Mouse (Mus musculus): Measurements from ENCODE around the gene St3gal5. TPM values are rescaled to one million over a fixed set of nuclear protein-coding genes. Genes with fewer than 3 reads are reported as not detected.

The St3gal5 gene
- polyA plus RNA-seq, 2 experiments, result 121 to 123 TPM

DNA sequence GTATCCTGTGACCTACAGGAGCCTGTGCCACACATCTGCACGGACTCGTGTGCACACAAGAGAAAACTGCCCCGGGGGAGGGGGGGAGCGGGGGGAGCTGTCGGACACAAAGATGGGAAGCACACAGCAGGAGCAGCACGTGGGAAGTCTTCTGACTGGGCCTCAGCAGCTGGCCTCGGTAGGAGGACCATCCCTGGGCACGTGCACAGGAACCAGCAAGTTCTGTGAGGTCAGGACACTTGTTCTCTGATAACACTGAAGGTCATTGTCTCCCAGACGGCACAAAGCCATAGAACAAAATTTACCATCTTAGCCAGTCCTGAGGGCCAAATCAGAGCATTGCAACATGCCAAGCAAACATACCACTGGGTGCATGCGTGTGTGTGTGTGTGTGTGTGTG, 43.8 kb downstream of the St3gal5 start:
- DNase-seq (ENCODE audit: low read depth in 3 of 3, low spot score in 3 of 3) (no peak), ATAC-seq (ENCODE audit: insufficient read depth) (no peak)
- no peak overlapping the region for H3K4me2 ChIP-seq (ENCODE audit: low read depth)
- H3K27ac ChIP-seq, result no peak overlapping the region
- WGBS (ENCODE audit: insufficient replicate concordance), result 74% methylated on average over 10 of the region's 10 CpGs
- peaks cover 0 to 5% of the 10 kb centered on the region in 2 experiments; a peak in 3 of 4 replicates for H3K4me1 ChIP-seq (replicated peaks; ENCODE audit: control insufficient read depth in 2 of 2, insufficient read depth in 2 of 2, low read length in 1 of 2)
- no peak overlapping the region for H3K4me3 ChIP-seq (ENCODE audit: insufficient read depth in 1 of 2, low read depth in 2 of 2, low read length in 2 of 2)
- H3K9ac ChIP-seq (replicated peaks), result no peak overlapping the region
- H3K27me3 ChIP-seq (ENCODE audit: control insufficient read depth, insufficient read depth, low read length), result no peaks in the 10 kb centered on the region
- no peak for TF ChIP-seq EP300 (IDR thresholded peaks at IDR 0.05; ENCODE audit: low read depth)
- TF ChIP-seq CTCF (IDR thresholded peaks at IDR 0.05; ENCODE audit: low read depth), result no peak
- H3K9me3 ChIP-seq (ENCODE audit: control insufficient read depth, low read length), result no peaks in the 10 kb centered on the region
- H3K36me3 ChIP-seq (replicated peaks; ENCODE audit: control insufficient read depth, insufficient read depth, low read depth), result peaks cover 73% of the 10 kb centered on the region

- no peak for DNase-seq (ENCODE audit: low read depth in 3 of 3, low spot score in 3 of 3)
- Histone ChIP-seq H3K9me3 (ENCODE audit: control insufficient read depth, low read length) (no peaks in the 10 kb centered on the region), H3K27ac (no peak overlapping the region), H3K9ac (replicated peaks) (no peak overlapping the region), H3K4me2 (ENCODE audit: low read depth) (no peak overlapping the region), H3K36me3 (replicated peaks; ENCODE audit: control insufficient read depth, insufficient read depth, low read depth) (peaks cover 77% of the 10 kb centered on the region), H3K4me1 (replicated peaks; ENCODE audit: control insufficient read depth in 2 of 2, insufficient read depth in 2 of 2, low read length in 1 of 2) (peaks cover 0 to 4% of the 10 kb centered on the region in 2 experiments; a peak in 2 of 4 replicates), H3K27me3 (ENCODE audit: control insufficient read depth, insufficient read depth, low read length) (no peaks in the 10 kb centered on the region), H3K4me3 (ENCODE audit: insufficient read depth in 1 of 2, low read depth in 2 of 2, low read length in 2 of 2) (no peak overlapping the region)
- WGBS (ENCODE audit: insufficient replicate concordance), result 86% methylated on average over 4 of the region's 4 CpGs
- no peak for ATAC-seq (ENCODE audit: insufficient read depth)
- TF ChIP-seq CTCF (IDR thresholded peaks at IDR 0.05; ENCODE audit: low read depth), result no peak
- no peak for TF ChIP-seq EP300 (IDR thresholded peaks at IDR 0.05; ENCODE audit: low read depth)
These were observed 45.2 kb downstream of the St3gal5 start for GRCm38 (mm10) chr6:72142561-72142960.

DNA sequence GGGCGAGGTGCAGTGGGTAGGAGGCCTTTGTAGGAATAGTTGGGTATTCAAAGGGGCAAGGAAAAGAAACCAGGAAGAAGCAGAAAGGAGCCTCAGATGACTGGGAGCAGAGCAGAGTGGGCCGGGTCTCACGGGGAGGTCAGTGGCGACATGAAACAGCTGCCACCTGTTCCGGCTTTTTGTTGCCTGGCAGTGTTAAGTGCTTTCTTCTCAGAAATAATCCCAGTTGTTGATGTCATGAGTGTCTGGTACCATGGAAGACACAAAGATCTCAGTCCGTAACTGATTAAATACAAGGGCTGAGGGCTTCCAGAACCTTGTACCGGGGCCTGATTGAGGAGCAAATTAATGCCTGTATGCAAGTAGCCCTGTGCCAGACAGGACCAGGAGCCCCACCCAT, 47.0 kb downstream of the St3gal5 start:
- H3K36me3 ChIP-seq (replicated peaks; ENCODE audit: control insufficient read depth, insufficient read depth, low read depth), result peaks cover 94% of the 10 kb centered on the region
- H3K9ac ChIP-seq (replicated peaks), result no peak overlapping the region
- H3K4me2 ChIP-seq (ENCODE audit: low read depth), result no peak overlapping the region
- peaks cover 0 to 4% of the 10 kb centered on the region in 2 experiments; a peak in 2 of 4 replicates for H3K4me1 ChIP-seq (replicated peaks; ENCODE audit: control insufficient read depth in 2 of 2, insufficient read depth in 2 of 2, low read length in 1 of 2)
- TF ChIP-seq EP300 (IDR thresholded peaks at IDR 0.05; ENCODE audit: low read depth) (no peak), CTCF (IDR thresholded peaks at IDR 0.05; ENCODE audit: low read depth) (no peak)
- H3K9me3 ChIP-seq (ENCODE audit: control insufficient read depth, low read length), result peaks cover 2% of the 10 kb centered on the region
- WGBS (ENCODE audit: insufficient replicate concordance), result 90% methylated on average over 7 of the region's 7 CpGs
- no peaks in the 10 kb centered on the region for H3K27me3 ChIP-seq (ENCODE audit: control insufficient read depth, insufficient read depth, low read length)
- H3K4me3 ChIP-seq (ENCODE audit: insufficient read depth in 1 of 2, low read depth in 2 of 2, low read length in 2 of 2), result no peak overlapping the region
- DNase-seq (ENCODE audit: low read depth in 3 of 3, low spot score in 3 of 3), result no peak
- no peak for ATAC-seq (ENCODE audit: insufficient read depth)
- no peak overlapping the region for H3K27ac ChIP-seq

DNA sequence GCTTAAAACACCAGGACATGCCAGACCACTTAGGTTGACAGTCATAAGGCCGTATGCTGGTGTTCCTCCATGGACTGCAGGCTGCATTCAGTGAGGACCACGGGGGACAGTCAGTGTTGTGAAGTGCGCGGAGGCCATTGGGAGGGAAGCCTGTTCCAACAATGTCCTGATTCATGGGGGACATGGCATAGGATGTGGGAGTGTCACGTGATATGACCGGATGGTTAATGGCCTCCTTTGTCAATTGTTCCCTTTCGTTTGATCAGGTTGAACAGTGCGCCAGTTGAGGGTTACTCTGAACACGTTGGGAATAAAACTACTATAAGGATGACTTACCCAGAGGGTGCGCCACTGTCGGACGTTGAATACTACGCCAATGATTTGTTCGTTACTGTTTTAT, 49.4 kb downstream of the St3gal5 start:
- no peak for DNase-seq (ENCODE audit: low read depth in 3 of 3, low spot score in 3 of 3)
- WGBS (ENCODE audit: insufficient replicate concordance), result 93% methylated on average over 14 of the region's 14 CpGs

GRCm38 (mm10) chr6:72148721-72149120, 51.3 kb downstream of the St3gal5 start:
- H3K4me2 ChIP-seq (ENCODE audit: low read depth), result no peak overlapping the region
- TF ChIP-seq CTCF (IDR thresholded peaks at IDR 0.05; ENCODE audit: low read depth) (no peak), EP300 (IDR thresholded peaks at IDR 0.05; ENCODE audit: low read depth) (no peak)
- no peak overlapping the region for H3K4me3 ChIP-seq (ENCODE audit: insufficient read depth in 1 of 2, low read depth in 2 of 2, low read length in 2 of 2)
- no peak overlapping the region for H3K9ac ChIP-seq (replicated peaks)
- DNase-seq (ENCODE audit: low read depth in 3 of 3, low spot score in 3 of 3) (no peak), ATAC-seq (ENCODE audit: insufficient read depth) (no peak)
- peaks cover 93% of the 10 kb centered on the region for H3K36me3 ChIP-seq (replicated peaks; ENCODE audit: control insufficient read depth, insufficient read depth, low read depth)
- no peak overlapping the region for H3K27ac ChIP-seq
- 93% methylated on average over 4 of the region's 4 CpGs for WGBS (ENCODE audit: insufficient replicate concordance)
- H3K27me3 ChIP-seq (ENCODE audit: control insufficient read depth, insufficient read depth, low read length), result no peaks in the 10 kb centered on the region
- H3K9me3 ChIP-seq (ENCODE audit: control insufficient read depth, low read length), result peaks cover 9% of the 10 kb centered on the region
- H3K4me1 ChIP-seq (replicated peaks; ENCODE audit: control insufficient read depth in 2 of 2, insufficient read depth in 2 of 2, low read length in 1 of 2), result no peaks in the 10 kb centered on the region

More for the DNA sequence above, 49.4 kb downstream of the St3gal5 start:
- no peak for ATAC-seq (ENCODE audit: insufficient read depth)
- Histone ChIP-seq H3K9ac (replicated peaks) (no peak overlapping the region), H3K36me3 (replicated peaks; ENCODE audit: control insufficient read depth, insufficient read depth, low read depth) (peaks cover 94% of the 10 kb centered on the region), H3K4me2 (ENCODE audit: low read depth) (no peak overlapping the region), H3K27me3 (ENCODE audit: control insufficient read depth, insufficient read depth, low read length) (no peaks in the 10 kb centered on the region), H3K9me3 (ENCODE audit: control insufficient read depth, low read length) (peaks cover 9% of the 10 kb centered on the region), H3K27ac (no peak overlapping the region), H3K4me3 (ENCODE audit: insufficient read depth in 1 of 2, low read depth in 2 of 2, low read length in 2 of 2) (no peak overlapping the region), H3K4me1 (replicated peaks; ENCODE audit: control insufficient read depth in 2 of 2, insufficient read depth in 2 of 2, low read length in 1 of 2) (no peaks in the 10 kb centered on the region)
- TF ChIP-seq CTCF (IDR thresholded peaks at IDR 0.05; ENCODE audit: low read depth) (no peak), EP300 (IDR thresholded peaks at IDR 0.05; ENCODE audit: low read depth) (no peak)
